Mouse (Mus musculus): ENCODE measurements around the gene Evi5l.
A peak's percentile ranks its signal among the peaks of the same experiment; 100 is the strongest.

Evi5l gene

GRCm38 (mm10) chr8:4165852-4166751 is at the start of gene Evi5l:
TSS of gene Evi5l (plus strand) at chr8:4166567.
- DNase-seq (ENCODE audit: low read depth, low spot score), result peak; percentile 100

GRCm38 (mm10) chr8:4133798-4134197 is 32.6 kb upstream of the Evi5l start, which contains the start of gene Cd209g:
TSS of gene Cd209g (plus strand) at chr8:4134098.
- no peak for DNase-seq (ENCODE audit: low read depth, low spot score)

GRCm38 (mm10) chr8:4139660-4140646 is 26.4 kb upstream of the Evi5l start:
- DNase-seq (ENCODE audit: low read depth, low spot score), result peak; percentile 40

- no peak for DNase-seq (ENCODE audit: low read depth, low spot score)
Observed at GRCm38 (mm10) chr8:4141721-4142120, 24.6 kb upstream of the Evi5l start.

- DNase-seq (ENCODE audit: low read depth, low spot score), result no peak
Observed at GRCm38 (mm10) chr8:4147272-4147671, 19.1 kb upstream of the Evi5l start.

- no peak for DNase-seq (ENCODE audit: low read depth, low spot score)
Observed at GRCm38 (mm10) chr8:4154878-4155277, 11.5 kb upstream of the Evi5l start.

GRCm38 (mm10) chr8:4162786-4163185 is 3.6 kb upstream of the Evi5l start:
- DNase-seq (ENCODE audit: low read depth, low spot score), result no peak

GRCm38 (mm10) chr8:4165176-4165851 is 1.1 kb upstream of the Evi5l start:
- DNase-seq (ENCODE audit: low read depth, low spot score), result peak; percentile 39

GRCm38 (mm10) chr8:4166881-4167525 is 636 bp downstream of the Evi5l start:
- DNase-seq (ENCODE audit: low read depth, low spot score), result no peak

- DNase-seq (ENCODE audit: low read depth, low spot score), result no peak
Observed at GRCm38 (mm10) chr8:4167918-4168317, 1.6 kb downstream of the Evi5l start.

- DNase-seq (ENCODE audit: low read depth, low spot score), result no peak
Observed at GRCm38 (mm10) chr8:4172486-4172885, 6.1 kb downstream of the Evi5l start.

- no peak for DNase-seq (ENCODE audit: low read depth, low spot score)
Observed at GRCm38 (mm10) chr8:4174018-4174417, 7.7 kb downstream of the Evi5l start.

GRCm38 (mm10) chr8:4183409-4183808 is 17.0 kb downstream of the Evi5l start:
- DNase-seq (ENCODE audit: low read depth, low spot score), result no peak

- DNase-seq (ENCODE audit: low read depth, low spot score), result no peak
Observed at GRCm38 (mm10) chr8:4186151-4186550, 19.8 kb downstream of the Evi5l start.

GRCm38 (mm10) chr8:4188605-4189004 is 22.2 kb downstream of the Evi5l start:
- DNase-seq (ENCODE audit: low read depth, low spot score), result no peak

- DNase-seq (ENCODE audit: low read depth, low spot score), result no peak
Observed at GRCm38 (mm10) chr8:4189031-4189722, 22.8 kb downstream of the Evi5l start.

- DNase-seq (ENCODE audit: low read depth, low spot score), result no peak
Observed at GRCm38 (mm10) chr8:4192305-4192704, 25.9 kb downstream of the Evi5l start.

- peak; percentile 67 for DNase-seq (ENCODE audit: low read depth, low spot score)
Observed at GRCm38 (mm10) chr8:4192807-4193587, 26.6 kb downstream of the Evi5l start.

- DNase-seq (ENCODE audit: low read depth, low spot score), result no peak
Observed at GRCm38 (mm10) chr8:4193588-4193894, 27.2 kb downstream of the Evi5l start.

- DNase-seq (ENCODE audit: low read depth, low spot score), result no peak
Observed at GRCm38 (mm10) chr8:4201321-4201720, 35.0 kb downstream of the Evi5l start.
